Mouse (Mus musculus): ENCODE data around the gene Lhb.
"Not testable (repeated sequence)": the region's sequence is repeated elsewhere in the genome, so short reads cannot be mapped to it uniquely, and the experiment has no call there.

Gene Lhb

DNA sequence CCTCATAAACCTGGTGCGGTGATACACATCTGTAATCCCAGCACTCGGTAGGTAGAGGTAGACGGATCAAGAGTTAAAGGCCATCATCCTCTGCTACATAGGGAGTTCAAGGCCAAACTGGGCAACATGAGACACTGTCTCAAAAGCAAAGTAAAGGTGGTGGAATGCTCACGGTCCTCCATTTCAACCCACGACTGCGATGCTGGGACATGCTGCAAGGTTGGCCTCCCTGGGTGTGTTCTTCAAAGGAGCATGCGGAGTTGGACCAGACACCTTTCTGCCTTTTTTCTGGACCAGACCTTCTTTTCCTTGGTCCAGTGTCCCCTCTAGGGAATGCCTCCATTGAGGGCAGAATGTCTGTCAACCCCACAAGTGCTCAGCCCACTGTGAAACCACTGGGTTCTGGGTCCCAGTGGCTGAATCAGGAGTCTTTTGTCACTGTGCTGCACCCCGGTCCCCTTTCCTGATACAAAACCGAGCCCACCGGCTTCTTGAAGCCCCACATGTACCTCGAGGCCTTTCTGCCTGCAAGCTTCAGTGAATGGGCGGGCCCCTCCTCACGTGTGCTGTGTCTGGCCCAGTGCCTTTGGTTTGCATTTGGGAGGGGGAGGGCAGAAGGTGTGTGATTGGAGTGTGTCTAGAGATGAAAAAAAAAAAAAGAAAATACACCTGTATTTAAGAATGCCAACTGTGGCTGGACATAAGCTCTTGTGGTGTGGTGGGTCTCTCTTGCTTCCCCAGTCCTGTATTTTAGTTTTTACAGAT, 35.5 kb downstream of the Lhb start:
- DNase-seq = peak; percentile 34

DNA sequence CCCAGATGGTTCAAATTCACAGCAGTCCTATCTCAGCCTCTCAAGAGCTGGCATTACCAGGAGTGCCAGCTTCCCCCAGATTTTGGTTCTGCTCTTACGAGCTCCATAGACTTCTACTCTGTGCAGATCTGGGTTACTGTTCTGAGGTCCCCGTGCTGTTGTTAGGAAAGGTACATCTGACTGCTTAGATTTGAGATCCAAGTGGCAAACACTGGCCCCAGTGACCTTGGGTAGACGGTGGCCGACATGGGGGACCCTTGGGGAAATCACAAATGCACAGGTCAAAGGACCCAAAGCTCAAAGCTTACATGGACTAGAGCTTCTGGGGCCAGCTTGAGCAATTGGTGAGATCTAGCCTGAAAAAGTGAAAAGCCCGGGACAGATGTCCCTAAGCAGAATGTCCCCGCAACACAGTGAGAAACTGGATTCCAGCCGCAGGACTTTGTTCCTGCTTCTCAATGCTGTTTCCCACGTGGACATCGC, 36.1 kb downstream of the Lhb start:
- DNase-seq = no peak

- DNase-seq = peak; percentile 32
Observed at GRCm38 (mm10) chr7:45457204-45458060, 36.8 kb downstream of the Lhb start.

- peak; percentile 81 for DNase-seq
Observed at GRCm38 (mm10) chr7:45458748-45459563, 38.3 kb downstream of the Lhb start.

GRCm38 (mm10) chr7:45459564-45460140, 39.0 kb downstream of the Lhb start, which contains the start of gene Ftl1:
TSS of gene Ftl1 (minus strand) at chr7:45459884.
- DNase-seq = peak; percentile 98

- peak; percentile 56 for DNase-seq
Observed at GRCm38 (mm10) chr7:45460377-45460776, 39.8 kb downstream of the Lhb start.

- DNase-seq = peak; percentile 58
Observed at GRCm38 (mm10) chr7:45460860-45461314, 40.3 kb downstream of the Lhb start.

DNA sequence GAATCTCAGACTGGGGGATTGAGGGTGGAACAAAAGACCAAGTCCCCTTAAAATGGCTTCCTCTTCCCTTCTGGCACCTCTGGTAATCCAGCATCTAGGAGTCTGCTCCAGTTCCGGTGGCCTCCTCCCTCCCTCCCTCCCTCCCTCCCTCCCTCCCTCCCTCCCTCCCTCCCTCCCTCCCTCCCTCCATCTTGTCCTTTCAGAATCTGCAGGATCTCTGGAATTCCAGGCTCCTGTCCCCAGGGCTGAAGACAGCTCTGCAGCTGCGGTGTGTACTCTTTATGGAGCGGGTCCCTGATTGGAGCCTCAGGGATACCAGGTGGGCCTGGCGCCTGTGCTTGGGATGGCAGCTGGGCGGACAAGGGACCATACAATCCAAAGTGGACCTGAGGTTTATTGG, 40.7 kb downstream of the Lhb start:
- DNase-seq = no peak

DNA sequence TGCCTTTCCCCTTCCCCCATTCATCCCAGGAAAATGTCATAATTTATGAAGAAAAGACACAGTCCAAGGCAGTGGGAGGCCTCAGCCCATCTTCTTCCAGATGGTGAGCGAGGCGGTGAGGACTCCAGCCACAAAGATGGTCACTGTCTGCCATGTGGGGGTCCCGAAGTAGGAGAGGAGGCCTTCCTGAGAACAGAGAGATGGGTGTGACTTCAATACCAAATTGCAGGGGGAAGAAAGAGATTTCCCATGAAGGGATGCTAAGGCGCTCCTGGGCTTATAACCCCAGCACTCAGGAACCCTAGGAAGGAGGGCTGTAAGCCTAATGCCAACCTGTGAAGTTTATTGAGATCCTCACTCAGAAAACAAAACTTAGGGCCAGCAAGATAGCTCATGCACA, 41.2 kb downstream of the Lhb start:
- no peak for DNase-seq

GRCm38 (mm10) chr7:45462325-45462724, 41.7 kb downstream of the Lhb start:
- DNase-seq = no peak

- not testable (repeated sequence) for DNase-seq
Observed at GRCm38 (mm10) chr7:45462868-45463267, 42.2 kb downstream of the Lhb start.

- DNase-seq = no peak
Observed at GRCm38 (mm10) chr7:45463987-45464778, 43.6 kb downstream of the Lhb start.

GRCm38 (mm10) chr7:45465112-45465511, 44.5 kb downstream of the Lhb start:
- no peak for DNase-seq

GRCm38 (mm10) chr7:45465549-45465948, 44.9 kb downstream of the Lhb start:
- no peak for DNase-seq

DNA sequence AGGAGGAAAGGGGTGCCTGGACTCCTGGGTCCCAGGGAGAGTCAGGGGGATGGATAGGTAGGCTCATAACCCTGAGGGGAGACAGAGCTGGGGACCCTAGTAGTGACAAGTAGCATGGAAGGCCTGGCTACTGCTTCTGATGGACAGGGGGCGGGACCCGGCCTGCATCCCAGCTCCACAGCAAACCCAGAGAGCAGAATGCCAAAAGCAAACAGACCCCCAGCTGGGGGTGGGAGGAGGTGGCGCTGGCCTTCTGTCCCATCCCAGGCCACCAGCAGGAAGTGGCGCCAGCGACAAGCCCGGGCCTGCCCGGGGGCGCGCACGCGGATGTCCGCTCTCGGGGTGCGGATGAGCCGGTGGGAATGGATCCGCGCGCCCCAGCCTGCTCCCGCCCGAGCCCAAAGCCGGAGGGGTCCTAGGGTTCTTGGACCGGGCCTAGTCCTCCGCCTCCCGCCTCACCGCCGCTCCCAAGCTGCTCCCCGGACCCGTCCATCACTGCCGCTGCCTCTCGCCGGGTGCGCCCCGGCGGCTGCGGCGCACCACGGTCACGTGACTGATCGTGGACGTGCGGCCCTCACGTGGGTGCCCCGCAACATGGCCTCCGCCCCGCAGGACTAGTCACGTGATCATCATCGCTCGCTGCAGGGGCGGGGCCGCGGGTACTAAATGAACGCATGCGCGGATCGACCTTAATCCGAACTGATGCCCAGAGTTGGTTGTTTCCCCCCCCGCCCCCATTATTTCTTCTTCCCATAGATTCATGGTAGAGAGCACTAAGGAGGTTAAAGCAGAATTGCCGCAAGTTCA, 45.9 kb downstream of the Lhb start, which contains the start of gene Bax:
Gene Bax, minus strand, starts transcription at position 616 of the 807 bp plus-strand sequence.
- DNase-seq = peak; percentile 98

- DNase-seq = no peak
Observed at GRCm38 (mm10) chr7:45467090-45467670, 46.6 kb downstream of the Lhb start.

GRCm38 (mm10) chr7:45470869-45471268, 50.2 kb downstream of the Lhb start:
- no peak for DNase-seq

Data from cerebellum, adult 9-11 months (tissue).